Mouse (Mus musculus) adrenal gland, adult 18-20 months (tissue): ENCODE data around the gene Pla2g2f. TPM values are rescaled to one million over a fixed set of nuclear protein-coding genes. Genes with fewer than 3 reads are reported as not detected.

Experiments used
- DNase-seq, 2 experiments: peaks; one replicate each; pipeline ENCODE4 v3.0.0; 2021 to 2022; ENCODE audit warnings: low spot score in 2 of 2
- long read RNA-seq, 2 experiments: library from polyadenylated mRNA; stranded (forward); transcript quantifications; one replicate each; pipeline ENCODE4 v2.0.0; 2021
- total RNA-seq, 2 experiments: library from RNA; stranded (reverse); gene quantifications; 1 replicate in 1 of 2; 2 replicates in 1 of 2; pipeline ENCODE4 v1.2.3; 2021

Gene Pla2g2f
- 10 to 100 TPM; 27.9 to 38.5 TPM for total RNA-seq
- long read RNA-seq, experiment 1, transcript Pla2g2f-201 (5 exons, 2,465 nt), result major isoform, 28 of 37 reads
- long read RNA-seq, experiment 1, partial matches to known transcripts, result 2 of 37 reads
- long read RNA-seq, experiment 1, other reads (novel, unspliced or antisense), result 7 of 37 reads
- long read RNA-seq, experiment 2, transcript Pla2g2f-201 (5 exons, 2,465 nt), result major isoform, 31 of 41 reads
- long read RNA-seq, experiment 2, partial matches to known transcripts, result 2 of 41 reads
- long read RNA-seq, experiment 2, other reads (novel, unspliced or antisense), result 8 of 41 reads

DNA sequence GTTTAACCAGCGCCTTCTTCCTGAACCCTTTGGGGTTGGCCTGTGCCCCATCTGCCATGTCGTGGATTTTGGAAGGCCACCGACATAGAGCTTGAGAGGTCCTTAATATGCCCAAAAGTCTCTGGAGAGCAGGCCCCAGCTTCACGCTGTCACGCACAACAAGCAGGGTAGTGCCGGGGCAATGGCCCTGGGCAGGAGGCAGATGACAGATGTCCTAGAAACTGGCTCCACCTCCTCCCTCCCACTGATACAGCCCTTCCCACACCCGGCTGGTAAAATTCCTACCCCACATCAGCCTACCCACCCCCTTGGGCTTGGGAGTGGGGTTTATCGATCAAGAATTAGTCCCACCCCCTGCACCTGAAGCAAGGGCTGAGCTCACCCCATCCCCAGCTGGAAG lies at the start of gene Pla2g2f:
Gene Pla2g2f (minus strand): TSS at position 211 of the 400 bp plus-strand sequence.
- DNase-seq, result peak in 1 of 2 experiments; percentile 29

DNA sequence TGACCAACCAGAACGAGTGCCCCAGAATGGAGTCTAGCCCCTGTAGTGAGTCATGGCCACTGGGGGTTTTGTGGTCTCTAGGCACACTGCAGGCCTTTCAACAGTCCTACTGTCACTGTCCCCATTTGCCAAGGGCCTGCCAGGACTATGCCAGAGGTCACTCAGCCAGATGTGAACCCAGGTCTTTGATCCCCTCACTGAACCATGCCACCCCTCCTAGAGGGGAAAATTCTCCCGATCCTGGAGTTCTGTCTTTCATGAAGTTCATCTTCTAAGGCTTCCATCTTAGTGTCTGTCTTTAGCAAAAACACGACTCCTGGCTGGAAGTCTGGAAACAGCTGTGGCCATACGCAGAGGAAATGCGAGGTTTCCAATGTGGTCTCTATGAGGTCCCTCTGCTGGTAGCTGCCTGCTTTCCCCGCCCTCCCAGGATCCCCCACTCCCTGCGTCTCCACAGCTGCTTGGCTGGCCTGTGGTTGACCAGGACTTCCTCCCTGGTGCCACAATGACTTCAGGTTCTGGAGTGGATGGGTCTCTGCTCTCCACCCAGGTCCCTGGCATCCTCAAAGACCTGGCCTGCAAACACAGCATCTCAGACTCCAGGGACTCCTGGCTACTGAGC lies 49.6 kb upstream of the Pla2g2f start:
- DNase-seq, result no peak

DNA sequence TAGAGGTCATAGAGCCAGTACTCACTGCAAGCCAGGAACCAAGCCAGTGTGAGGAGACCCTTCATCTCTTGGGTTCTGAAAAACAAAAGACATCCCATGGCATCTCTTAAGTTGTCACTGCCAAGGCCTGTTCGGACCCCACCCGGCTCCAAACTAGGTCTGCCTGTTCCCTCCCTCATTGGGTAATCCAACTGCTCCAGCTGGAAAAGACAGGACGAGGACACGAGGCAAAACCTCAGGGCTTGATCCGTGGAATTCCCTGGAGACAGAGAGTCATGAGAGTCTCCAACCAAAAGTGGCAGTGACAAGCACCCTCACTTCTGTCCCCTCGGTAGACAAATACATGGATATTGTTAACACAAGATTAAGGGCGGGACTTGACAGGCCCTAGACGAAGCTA lies 48.7 kb upstream of the Pla2g2f start:
- no peak for DNase-seq

DNA sequence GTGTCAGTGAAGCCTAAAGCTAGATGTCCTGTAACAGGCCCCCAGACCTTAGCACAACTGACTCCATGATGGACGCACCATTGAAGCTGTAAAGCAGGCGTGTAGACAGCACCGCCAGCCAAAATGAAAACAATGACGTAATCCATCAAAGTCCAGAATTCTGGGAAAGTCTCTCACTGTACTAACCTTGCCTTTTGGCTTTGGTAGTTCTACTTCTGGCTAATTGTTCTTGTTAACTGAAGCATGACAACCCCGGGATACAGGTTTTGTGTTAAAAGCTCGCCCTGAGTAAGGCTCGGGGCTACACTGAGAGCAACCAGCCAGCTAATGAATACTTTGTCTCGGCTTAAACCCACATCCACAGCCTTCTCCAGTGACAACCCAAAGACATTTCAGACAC lies 47.8 kb upstream of the Pla2g2f start:
- DNase-seq, result no peak

DNA sequence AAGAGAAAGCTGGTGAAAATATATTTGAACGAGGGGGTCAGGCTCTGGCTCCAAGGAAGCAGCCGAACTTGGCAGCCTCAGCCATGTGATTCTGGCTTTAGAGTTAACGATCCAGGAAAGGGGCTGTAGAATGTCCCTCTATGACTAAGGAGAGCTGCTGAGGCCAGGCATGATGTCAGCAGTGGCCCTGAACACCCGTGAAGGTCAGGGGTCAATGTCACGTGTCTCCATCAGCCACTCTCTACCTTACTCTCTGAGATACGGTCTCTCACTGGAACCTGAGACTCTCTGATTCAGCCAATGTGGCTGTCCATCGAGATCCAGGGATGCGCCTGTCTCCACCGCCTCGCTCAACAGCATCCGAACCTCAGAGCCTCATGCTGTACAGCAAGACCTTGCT lies 45.5 kb upstream of the Pla2g2f start:
- peak in 1 of 2 experiments; percentile 17 for DNase-seq

DNA sequence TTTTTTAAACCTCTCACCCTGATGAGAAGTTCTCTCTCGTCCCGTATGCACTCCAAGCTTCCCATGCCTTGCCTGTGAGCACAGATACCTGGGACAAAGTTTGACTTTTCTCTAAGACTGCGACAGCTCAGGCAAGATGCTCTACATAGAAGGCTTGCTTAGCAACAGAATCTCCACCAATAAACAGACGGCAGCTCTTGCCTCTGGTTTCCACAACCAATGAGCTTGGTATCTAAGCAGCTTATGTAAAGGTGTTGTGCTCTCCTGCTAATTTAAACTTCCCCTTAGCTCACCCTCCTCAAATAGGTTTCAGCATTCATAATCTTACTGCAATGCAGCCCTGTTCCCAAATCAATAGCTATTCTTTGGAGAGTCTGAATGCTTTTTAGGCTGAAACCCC lies 44.2 kb upstream of the Pla2g2f start:
- DNase-seq, result no peak

DNA sequence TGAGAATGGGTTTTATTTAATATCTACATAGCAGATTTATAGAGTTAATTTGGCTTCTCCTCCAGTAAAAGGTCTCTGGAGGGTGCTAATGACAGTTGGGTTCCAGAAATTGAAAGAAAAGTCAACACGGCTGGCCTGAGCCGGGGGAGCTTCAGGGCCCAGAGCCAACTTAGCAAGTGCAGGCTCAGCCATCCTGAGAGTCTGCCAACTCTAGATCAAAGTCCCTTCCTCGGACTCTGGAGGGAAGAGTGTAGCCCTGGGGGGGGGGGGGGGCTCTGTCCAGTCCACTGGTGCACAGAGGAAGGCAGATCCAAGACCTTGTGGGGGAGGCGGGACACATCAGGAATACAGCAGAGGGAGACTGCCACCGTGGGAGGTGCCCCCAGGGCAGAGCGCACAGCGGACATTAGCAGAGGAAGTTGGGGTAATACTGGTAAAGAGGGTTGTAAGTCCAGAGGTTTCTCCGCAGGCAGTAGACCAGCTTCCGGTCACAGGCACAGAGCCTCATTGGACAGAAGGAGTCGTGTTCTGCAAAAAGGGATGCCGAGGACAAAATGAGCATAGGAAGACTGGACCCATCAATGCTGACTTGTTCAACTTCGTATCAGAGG lies 42.8 kb upstream of the Pla2g2f start:
- no peak for DNase-seq

DNA sequence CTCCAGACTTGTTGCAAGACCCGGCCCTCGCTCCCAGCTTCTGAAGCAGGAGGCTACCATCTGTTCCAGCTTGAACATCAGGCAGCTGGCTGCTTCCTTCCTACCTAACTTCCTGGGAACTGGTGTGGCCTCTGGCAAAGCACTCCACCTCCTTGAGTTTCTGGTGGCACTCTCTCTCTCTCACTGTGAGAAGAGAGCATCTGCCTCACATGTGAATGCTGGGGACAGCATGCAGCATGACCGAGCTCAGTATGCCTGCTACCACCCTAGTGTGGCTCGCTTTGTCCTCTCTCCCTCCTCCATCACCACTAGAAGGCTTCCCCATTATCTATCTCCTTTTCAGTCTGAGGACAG lies 39.8 kb upstream of the Pla2g2f start:
- DNase-seq, result no peak

DNA sequence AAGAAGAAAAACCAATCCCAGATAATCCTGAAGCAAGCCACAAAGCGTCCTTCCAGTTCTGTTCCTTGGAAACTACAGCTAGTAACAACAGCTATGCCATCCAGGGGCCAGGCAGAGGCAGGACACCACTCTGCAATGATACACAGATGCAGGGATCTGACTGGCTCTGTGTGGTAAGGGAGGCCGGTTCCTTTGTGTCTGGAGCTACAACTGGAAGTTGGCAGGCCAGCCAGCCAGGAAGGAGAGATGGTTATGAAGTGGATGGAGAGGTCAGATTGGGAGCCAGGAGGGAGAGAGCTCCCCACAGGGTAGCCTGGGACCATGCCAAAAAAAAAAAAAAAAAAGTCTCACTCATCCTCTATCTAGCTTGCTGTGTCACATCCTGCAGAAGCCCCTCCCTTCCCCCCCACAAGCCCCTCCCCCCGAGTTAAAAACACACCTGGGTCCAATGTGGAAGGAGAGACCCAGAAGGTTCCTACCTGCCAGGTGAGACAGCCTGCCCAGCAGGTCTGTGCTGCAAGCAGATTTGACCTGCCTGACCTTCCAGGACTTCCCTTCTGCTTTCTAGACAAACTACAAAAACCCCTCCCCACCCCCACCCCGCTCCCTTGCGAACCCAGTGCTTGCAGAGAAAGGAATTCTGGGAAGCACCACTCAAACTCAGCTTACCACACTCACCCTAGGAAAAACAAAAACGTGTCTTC lies 39.2 kb upstream of the Pla2g2f start:
- no peak for DNase-seq

DNA sequence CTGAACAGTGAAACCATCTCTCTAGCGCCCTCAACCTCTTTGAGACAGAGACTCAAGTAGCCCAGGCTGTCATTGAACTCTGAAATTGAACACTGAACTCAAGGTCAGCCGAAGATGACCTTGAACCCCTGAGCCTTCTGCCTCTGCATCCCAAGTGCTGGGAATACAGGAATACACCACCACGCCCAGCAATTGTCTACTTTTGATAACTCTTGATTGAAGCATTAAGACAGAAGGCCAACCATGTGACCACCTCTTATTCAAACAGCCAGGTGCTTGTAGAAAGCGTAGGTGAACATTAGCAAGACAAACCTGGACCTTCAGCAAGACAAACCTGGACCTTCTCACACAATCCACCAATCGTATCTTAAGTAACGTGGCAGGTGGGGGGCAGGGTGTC lies 36.9 kb upstream of the Pla2g2f start:
- DNase-seq, result no peak

DNA sequence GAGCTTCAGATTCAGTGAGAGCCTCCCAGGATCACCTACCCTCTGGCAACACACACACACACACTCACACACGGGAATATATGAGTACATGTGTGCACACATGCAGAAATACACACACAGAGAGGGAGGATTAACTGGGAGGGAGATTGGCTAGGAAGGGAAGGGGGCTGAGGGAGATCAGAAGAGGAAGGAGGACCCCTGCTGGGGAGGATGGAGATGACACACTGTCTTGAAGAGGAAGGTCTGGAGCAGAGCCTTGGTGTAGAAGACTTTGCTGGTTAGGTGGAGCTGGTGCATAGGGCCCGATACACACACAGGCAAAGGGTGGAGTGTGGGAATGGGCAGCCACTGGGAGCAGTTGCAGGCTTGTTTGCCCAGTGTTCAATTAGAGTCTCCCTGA lies 35.9 kb upstream of the Pla2g2f start:
- DNase-seq, result peak; percentile 23 to 38

DNA sequence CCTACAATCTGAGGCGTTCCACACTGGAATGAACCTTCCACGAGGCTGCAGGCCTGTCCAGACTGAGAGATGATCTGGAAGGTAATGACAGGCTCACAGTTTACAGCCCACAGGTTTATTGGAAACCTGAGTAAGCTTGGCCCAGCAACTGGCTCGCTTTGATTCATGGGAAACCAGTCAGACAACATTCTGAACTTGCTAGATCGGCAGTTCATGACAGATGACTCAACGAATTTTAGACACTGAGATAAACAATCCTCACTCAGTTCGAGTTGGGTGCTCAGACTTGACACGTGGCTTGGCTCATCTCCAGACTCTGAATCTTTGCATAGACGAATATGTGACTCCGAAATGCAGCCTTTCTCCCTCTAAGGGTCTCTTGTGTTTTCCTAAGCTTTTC lies 35.2 kb upstream of the Pla2g2f start:
- no peak for DNase-seq

DNA sequence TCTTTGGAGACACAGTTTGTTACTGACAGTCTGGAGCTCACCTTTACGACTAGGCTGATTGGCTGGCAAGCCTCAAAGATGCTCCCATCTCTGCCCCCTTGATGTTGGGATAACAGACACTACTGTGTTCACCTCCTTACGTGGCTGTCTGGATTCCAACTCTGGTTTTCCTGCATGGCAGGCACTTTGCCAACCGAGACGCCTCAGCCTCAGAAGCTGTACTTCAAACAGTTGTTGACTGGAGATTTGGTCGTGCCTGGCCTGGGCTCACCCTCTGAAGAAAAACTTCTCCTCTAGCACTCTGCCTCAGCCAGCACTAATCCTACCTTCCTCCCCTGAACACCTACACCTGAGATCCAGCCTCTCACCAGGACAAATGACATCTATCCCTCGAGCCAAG lies 34.0 kb upstream of the Pla2g2f start:
- no peak for DNase-seq

DNA sequence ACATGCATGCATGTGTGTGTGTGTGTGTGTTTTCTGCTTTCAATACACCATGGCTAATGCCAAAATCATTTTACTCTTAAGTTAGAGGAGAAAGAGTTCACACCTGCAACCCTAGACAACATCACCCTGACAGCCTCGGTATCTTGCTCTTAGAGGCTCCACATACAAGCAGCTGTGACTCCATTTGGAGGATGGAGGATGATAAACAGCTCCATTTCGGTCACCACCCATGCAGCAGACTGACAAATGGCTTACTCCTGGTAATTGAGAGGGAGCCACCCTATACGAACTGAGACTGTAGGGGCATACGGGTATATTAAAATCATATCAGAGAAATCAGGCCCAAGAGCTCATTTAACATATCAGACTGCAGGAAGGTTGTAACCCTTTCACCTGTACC lies 31.0 kb upstream of the Pla2g2f start:
- DNase-seq, result no peak

DNA sequence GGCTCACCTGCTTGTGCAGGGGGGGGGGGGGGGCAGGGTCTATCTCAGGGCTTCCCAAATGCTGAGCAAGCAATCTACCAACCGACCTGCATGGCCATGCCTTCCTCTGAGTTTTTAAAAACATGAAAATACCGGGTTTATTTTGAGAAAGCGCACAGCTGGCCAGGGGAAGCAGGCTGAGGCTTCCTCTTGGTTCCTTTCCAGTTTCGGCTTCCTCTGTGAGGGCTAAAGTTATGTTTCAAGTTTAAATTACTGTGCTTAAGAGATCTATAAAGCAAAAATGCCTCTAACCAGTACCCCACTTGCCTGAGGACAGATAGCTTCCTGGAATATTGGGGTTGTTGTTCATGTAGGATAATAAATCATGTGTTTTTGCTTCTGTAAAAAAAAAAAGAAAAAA lies 28.7 kb upstream of the Pla2g2f start:
- no peak for DNase-seq

DNA sequence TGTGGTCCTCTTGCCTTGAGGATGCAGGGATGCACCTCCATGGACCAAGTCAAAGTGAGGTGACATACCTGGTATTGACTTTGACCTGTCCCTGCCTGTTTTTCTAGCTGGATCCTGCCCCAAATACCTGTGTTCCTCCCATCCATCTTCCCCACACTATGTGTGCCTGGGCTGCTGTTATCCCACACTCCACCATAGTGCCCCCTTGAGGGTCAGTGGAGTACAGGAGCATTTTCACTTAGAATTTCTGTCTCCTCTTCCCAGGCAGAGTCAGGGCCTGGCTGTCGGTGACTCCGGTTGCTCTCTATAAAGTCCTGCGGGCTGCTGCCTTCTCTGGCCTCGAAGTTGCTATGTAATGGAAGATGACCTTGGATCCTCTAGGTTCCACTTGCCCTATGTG lies 28.3 kb upstream of the Pla2g2f start:
- no peak for DNase-seq

DNA sequence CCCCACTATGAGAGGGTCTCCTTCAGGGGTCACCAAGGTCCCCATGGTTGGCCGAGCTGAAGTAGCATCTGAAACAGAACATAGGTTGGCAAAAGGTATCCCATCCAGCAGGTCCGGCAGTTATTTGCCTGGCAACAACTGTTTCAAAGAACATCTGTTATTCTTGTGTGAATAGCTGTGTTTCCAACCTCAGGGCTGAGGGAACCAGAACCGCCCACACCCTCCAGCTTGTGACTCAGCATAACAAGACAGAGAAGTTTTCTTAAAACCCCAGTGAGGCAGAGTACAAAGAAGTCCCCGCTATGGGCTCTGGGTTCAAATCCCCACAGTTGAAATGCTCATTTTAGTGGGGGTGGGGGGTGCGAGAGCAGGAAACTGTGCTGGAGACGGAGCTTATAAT lies 24.7 kb upstream of the Pla2g2f start:
- peak in 1 of 2 experiments; percentile 7 for DNase-seq

DNA sequence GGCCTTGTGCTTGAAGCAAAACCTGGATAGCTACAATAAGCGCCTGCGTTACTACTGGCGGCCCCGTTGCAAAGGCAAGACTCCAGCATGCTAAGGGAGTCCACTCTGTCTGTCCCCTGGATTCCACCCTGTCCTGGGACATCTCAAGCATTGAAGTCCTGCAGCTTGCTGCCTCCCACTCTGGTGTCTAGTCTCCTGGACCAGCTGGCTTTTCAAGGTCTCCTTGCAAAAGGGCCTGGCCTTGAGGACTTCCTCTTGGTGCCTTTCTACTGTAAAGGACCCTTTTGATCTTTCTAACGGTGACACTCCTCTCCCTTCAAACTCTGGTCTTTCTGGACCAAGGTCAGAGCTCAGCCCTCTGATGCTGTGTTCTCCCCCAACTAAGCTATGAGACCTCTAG lies 22.9 kb upstream of the Pla2g2f start:
- DNase-seq, result no peak

DNA sequence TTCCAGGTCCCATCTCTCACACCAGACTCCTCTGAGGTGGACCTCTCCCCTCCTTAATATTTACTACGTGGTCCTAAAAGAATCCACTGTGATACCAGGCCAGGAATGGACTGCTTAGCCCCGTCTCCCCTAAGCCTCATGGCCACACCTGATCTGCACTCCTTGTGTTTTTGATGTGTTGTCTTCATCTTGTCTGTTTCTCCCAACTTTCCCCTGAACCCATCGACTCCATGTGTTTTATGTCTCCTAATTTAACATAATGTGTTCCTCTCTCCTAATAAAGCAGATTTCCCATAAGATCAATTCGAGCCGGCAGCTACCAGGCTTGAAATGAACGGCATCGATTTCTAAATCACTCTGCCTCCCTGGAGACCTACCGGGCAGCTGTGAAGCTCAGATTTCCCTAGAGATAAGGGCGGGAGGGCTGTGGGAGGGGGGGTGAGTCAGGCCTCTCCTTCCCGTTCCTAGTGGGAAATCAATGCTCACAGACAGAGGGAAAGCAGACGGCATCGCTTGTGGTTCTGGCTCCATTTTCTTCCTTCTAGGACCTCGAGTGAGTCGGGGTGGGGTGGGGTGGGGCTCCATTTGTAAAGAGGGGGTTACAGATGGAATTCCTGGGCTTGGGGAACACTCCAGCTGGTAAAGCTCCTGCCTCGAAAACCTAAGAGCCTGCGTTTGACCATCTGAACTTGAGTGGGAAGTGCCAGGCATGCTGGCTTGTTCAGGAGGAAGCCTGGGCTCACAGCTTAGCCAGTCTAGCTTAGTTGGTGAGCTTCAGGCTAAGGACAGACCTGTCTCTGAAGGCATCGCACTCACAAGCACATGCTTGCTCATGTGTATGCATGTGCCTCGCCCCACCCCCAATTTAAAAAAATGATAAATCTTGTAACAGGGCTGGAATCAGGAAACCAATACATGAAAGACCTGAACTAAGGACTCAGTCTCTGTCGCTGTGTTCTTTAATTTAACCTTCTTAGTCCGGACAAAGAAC lies 20.3 kb upstream of the Pla2g2f start:
- no peak for DNase-seq

DNA sequence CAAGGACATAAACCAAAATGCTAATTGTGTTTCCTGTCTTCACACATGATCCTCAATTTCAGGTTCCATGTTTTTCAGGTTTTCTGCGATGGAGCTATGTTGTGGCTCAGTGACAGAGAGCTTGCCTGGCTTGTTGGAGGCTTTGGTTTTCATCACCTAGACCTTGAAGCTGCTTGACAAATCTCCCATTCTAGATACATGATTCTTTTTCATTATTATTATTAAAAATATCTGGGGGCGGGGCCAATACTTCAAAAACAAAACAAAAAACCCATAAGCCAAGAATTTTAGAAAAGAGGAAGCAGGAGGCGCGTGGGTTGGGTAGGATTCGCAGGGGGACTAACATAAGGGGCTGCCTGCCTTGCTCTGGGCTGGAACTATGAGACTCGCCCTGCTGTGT lies 18.0 kb upstream of the Pla2g2f start, which contains the start of gene Pla2g2d:
Gene Pla2g2d (plus strand): TSS at position 301 of the 400 bp plus-strand sequence.
- no peak for DNase-seq

DNA sequence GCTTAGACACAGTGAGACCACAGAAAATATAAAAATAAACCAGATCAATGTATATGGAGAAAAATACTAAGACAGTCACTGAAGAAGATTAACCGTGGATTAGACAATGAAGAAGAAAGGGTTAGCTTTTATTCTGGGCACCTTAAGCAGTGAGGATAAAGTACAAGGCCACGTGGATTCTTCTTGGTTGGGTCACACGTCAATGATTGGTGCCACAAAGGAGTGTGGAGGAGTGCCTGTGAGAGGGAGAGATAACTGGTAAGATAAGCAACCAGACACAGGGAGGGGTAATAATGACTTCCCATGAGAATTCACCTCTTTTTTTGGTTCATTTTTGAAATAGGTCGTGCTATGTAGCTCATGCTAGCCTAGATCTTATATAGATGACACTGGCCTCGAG lies 15.0 kb upstream of the Pla2g2f start:
- no peak for DNase-seq
